Mouse (Mus musculus) brown adipose tissue, adult 24 weeks (tissue): ENCODE measurements around the gene Ahdc1. TPM values are rescaled to one million over a fixed set of nuclear protein-coding genes. Genes with fewer than 3 reads are reported as not detected.

Experiments
- H3K27ac ChIP-seq: fragments of 200-500 bp; replicated peaks from 2 replicates; pipeline ENCODE4 v1.5.1; 2012; ENCODE audit warnings: low read depth, mild to moderate bottlenecking, low read length
- H3K4me1 ChIP-seq: fragments of 200-500 bp; 2 replicates; pipeline ENCODE4 v1.6.1; 2012; ENCODE audit warnings: low read length, mixed read lengths; ENCODE audit not compliant: control insufficient read depth, insufficient read depth, insufficient read length
- H3K4me3 ChIP-seq: fragments of 200-500 bp; 2 replicates; pipeline ENCODE4 v1.5.1; 2012; ENCODE audit warnings: low read depth, mild to moderate bottlenecking, low read length, moderate library complexity; ENCODE audit not compliant: insufficient read depth
- polyA plus RNA-seq: library from polyadenylated mRNA; stranded (reverse); fragments of >200 nt; gene quantifications from 2 replicates; pipeline ENCODE4 v1.2.4, GENCODE M21; 2012; ENCODE audit not compliant: missing spikeins, insufficient read depth, insufficient read length

Gene Ahdc1
- polyA plus RNA-seq, 1 experiment = 26.1 TPM

GRCm38 (mm10) chr4:133021181-133021671 lies 10.2 kb downstream of the Ahdc1 start:
- H3K4me3 ChIP-seq = no peak overlapping the region
- H3K4me1 ChIP-seq = peaks cover 41% of the 10 kb centered on the region
- H3K27ac ChIP-seq = no peak overlapping the region

- Histone ChIP-seq H3K4me1 (peaks cover 33% of the 10 kb centered on the region), H3K27ac (no peak overlapping the region), H3K4me3 (no peak overlapping the region)
These were observed 11.2 kb downstream of the Ahdc1 start for GRCm38 (mm10) chr4:133022217-133022616.

- peaks cover 33% of the 10 kb centered on the region for H3K4me1 ChIP-seq
- no peak overlapping the region for H3K27ac ChIP-seq
- H3K4me3 ChIP-seq = no peak overlapping the region
These were observed 12.0 kb downstream of the Ahdc1 start for GRCm38 (mm10) chr4:133022954-133023635.

GRCm38 (mm10) chr4:133023636-133024035 lies 12.6 kb downstream of the Ahdc1 start:
- Histone ChIP-seq H3K4me3 (no peak overlapping the region), H3K4me1 (peaks cover 34% of the 10 kb centered on the region), H3K27ac (no peak overlapping the region)

- Histone ChIP-seq H3K27ac (peak overlapping the region; percentile 36; the same call in 1 of the 2 replicates), H3K4me1 (peaks cover 37% of the 10 kb centered on the region), H3K4me3 (no peak overlapping the region)
These were observed 13.3 kb downstream of the Ahdc1 start for GRCm38 (mm10) chr4:133024404-133024803.

- Histone ChIP-seq H3K4me3 (no peak overlapping the region), H3K27ac (peak overlapping the region; percentile 36; the same call in 1 of the 2 replicates), H3K4me1 (peaks cover 37% of the 10 kb centered on the region)
These were observed 14.1 kb downstream of the Ahdc1 start for GRCm38 (mm10) chr4:133024969-133025685.

- H3K27ac ChIP-seq = peak overlapping the region; percentile 25
- H3K4me3 ChIP-seq = no peak overlapping the region
- peaks cover 32% of the 10 kb centered on the region for H3K4me1 ChIP-seq
These were observed 15.2 kb downstream of the Ahdc1 start for GRCm38 (mm10) chr4:133026272-133026671.

GRCm38 (mm10) chr4:133026826-133027375 lies 15.8 kb downstream of the Ahdc1 start:
- Histone ChIP-seq H3K27ac (no peak overlapping the region), H3K4me3 (no peak overlapping the region), H3K4me1 (peaks cover 32% of the 10 kb centered on the region)

- no peak overlapping the region; the same call in 1 of the 2 replicates for H3K27ac ChIP-seq
- H3K4me1 ChIP-seq = peaks cover 29% of the 10 kb centered on the region
- no peak overlapping the region for H3K4me3 ChIP-seq
These were observed 16.7 kb downstream of the Ahdc1 start for GRCm38 (mm10) chr4:133027721-133028120.

GRCm38 (mm10) chr4:133028193-133028592 lies 17.1 kb downstream of the Ahdc1 start:
- no peak overlapping the region for H3K4me3 ChIP-seq
- H3K4me1 ChIP-seq = peaks cover 24% of the 10 kb centered on the region
- H3K27ac ChIP-seq = 0 out of 2 replicates have a peak overlapping the region, but pooled peaks have one; percentile 26

GRCm38 (mm10) chr4:133028875-133029274 lies 17.8 kb downstream of the Ahdc1 start:
- Histone ChIP-seq H3K27ac (peak overlapping the region; percentile 26; the same call in 1 of the 2 replicates), H3K4me1 (peaks cover 22% of the 10 kb centered on the region), H3K4me3 (no peak overlapping the region)

GRCm38 (mm10) chr4:133032410-133033095 lies 21.5 kb downstream of the Ahdc1 start:
- peaks cover 25% of the 10 kb centered on the region for H3K4me1 ChIP-seq
- peak overlapping the region; percentile 21; the same call in 1 of the 2 replicates for H3K27ac ChIP-seq
- H3K4me3 ChIP-seq = no peak overlapping the region

GRCm38 (mm10) chr4:133034478-133034877 lies 23.4 kb downstream of the Ahdc1 start:
- peak overlapping the region; percentile 45; the same call in 1 of the 2 replicates for H3K27ac ChIP-seq
- peaks cover 18% of the 10 kb centered on the region for H3K4me1 ChIP-seq
- no peak overlapping the region for H3K4me3 ChIP-seq

GRCm38 (mm10) chr4:133035446-133035845 lies 24.4 kb downstream of the Ahdc1 start:
- Histone ChIP-seq H3K4me3 (no peak overlapping the region), H3K4me1 (peaks cover 23% of the 10 kb centered on the region), H3K27ac (peak overlapping the region; percentile 7; the same call in 1 of the 2 replicates)

- no peak overlapping the region for H3K27ac ChIP-seq
- H3K4me1 ChIP-seq = peaks cover 25% of the 10 kb centered on the region
- H3K4me3 ChIP-seq = no peak overlapping the region
These were observed 24.9 kb downstream of the Ahdc1 start for GRCm38 (mm10) chr4:133035946-133036345.
